8 mouse cellular contexts compared by ENCODE assay signal in genomic region chr4:155361303-155361791, GRCm38 (mm10). TPM values are rescaled to one million over a fixed set of nuclear protein-coding genes. Genes with fewer than 3 reads are reported as not detected.
DNase-seq lines count a peak whose midpoint lies in the region; ATAC-seq and TF ChIP-seq lines count a peak whose summit lies in the region.

Gene Prkcz, minus strand, starts transcription at chr4:155361361.

- DNase-seq in T-cell, adult 2 months (ENCODE audit: low spot score) = peak; percentile 93
- peak in 1 of 2 experiments; percentile 67 for DNase-seq in left cerebral cortex, postnatal 36 days (ENCODE audit: low spot score in 2 of 2)
- DNase-seq in midbrain, embryonic 11.5 days (ENCODE audit: low spot score, missing footprints) = peak; percentile 95
- DNase-seq in skeletal muscle tissue, adult 2 months (ENCODE audit: low read depth, low spot score) = peak; percentile 49

- no peaks in the 10 kb centered on the region for H3K4me1 ChIP-seq in cortical plate, adult 2 months (ENCODE audit: control insufficient read depth, insufficient read depth, low read length)
- H3K4me1 ChIP-seq in intestine, embryonic 16.5 days (ENCODE audit: control insufficient read depth, insufficient read depth, low read length) = peaks cover 10% of the 10 kb centered on the region
- peaks cover 5% of the 10 kb centered on the region; the same call in 1 of the 2 replicates for H3K4me1 ChIP-seq in midbrain, embryonic 11.5 days (ENCODE audit: control insufficient read depth, insufficient read depth, low read length)

- H3K9me3 ChIP-seq in intestine, embryonic 16.5 days (ENCODE audit: control insufficient read depth, low read length) = no peaks in the 10 kb centered on the region
- H3K9me3 ChIP-seq in midbrain, embryonic 11.5 days (ENCODE audit: control insufficient read depth, low read length) = no peaks in the 10 kb centered on the region

- intact Hi-C loops in left cerebral cortex, postnatal 36 days (cut with DNase I) = loop anchor here (10.0 kb wide), 1 partner anchor 213 kb away; no protein-coding TSS in a partner anchor

- TF ChIP-seq CTCF in cortical plate, adult 2 months (IDR thresholded peaks at IDR 0.05; ENCODE audit: extremely low read depth, insufficient read depth, low read length) = no peak

- H3K4me3 ChIP-seq in cortical plate, adult 2 months (ENCODE audit: insufficient read depth, low read length) = peak within 1 kb of the TSS; percentile 24
- H3K4me3 ChIP-seq in intestine, embryonic 16.5 days (ENCODE audit: low read length) = peak within 1 kb of the TSS; percentile 56
- H3K4me3 ChIP-seq in midbrain, embryonic 11.5 days (ENCODE audit: low read depth, low read length) = peak within 1 kb of the TSS; percentile 35

- TF ChIP-seq POLR2A in cortical plate, adult 2 months (IDR thresholded peaks at IDR 0.05; ENCODE audit: extremely low read depth, insufficient read depth, low read length) = no peak

- H3K36me3 ChIP-seq in intestine, embryonic 16.5 days (ENCODE audit: control insufficient read depth, insufficient read depth, low read length) = no peaks in the 10 kb centered on the region
- no peaks in the 10 kb centered on the region for H3K36me3 ChIP-seq in midbrain, embryonic 11.5 days (ENCODE audit: control insufficient read depth, insufficient read depth, low read length)

- peak within 1 kb of the TSS; percentile 69 for H3K9ac ChIP-seq in intestine, embryonic 16.5 days (ENCODE audit: low read depth, low read length)
- H3K9ac ChIP-seq in midbrain, embryonic 11.5 days (ENCODE audit: low read length) = no peak within 1 kb of the TSS

- peak within 1 kb of the TSS; percentile 53 for H3K4me2 ChIP-seq in intestine, embryonic 16.5 days (ENCODE audit: low read depth, low read length)
- peak within 1 kb of the TSS; percentile 50 for H3K4me2 ChIP-seq in midbrain, embryonic 11.5 days

- under 1% methylated on average over 51 of the region's 51 CpGs for WGBS in intestine, embryonic 16.5 days
- WGBS in midbrain, embryonic 11.5 days = under 1% methylated on average over 51 of the region's 51 CpGs

- H3K27me3 ChIP-seq in intestine, embryonic 16.5 days (replicated peaks; ENCODE audit: control insufficient read depth, insufficient read depth, low read length) = peaks cover 25% of the 10 kb centered on the region
- H3K27me3 ChIP-seq in midbrain, embryonic 11.5 days (ENCODE audit: control insufficient read depth, insufficient read depth, low read length) = peaks cover 35% of the 10 kb centered on the region

- peak; percentile 34; the same call in 1 of the 2 replicates for ATAC-seq in granulocyte monocyte progenitor cell, adult 5-6 weeks (replicated peaks; ENCODE audit: poor library complexity, severe bottlenecking)
- ATAC-seq in intestine, embryonic 16.5 days = peak; percentile 99
- ATAC-seq in midbrain, embryonic 11.5 days (ENCODE audit: low FRiP score) = peak; percentile 80
- ATAC-seq in monocyte, adult 5-6 weeks (replicated peaks; ENCODE audit: insufficient number of reproducible peaks, low FRiP score, low TSS enrichment, poor library complexity, severe bottlenecking) = no peak

- no peak within 1 kb of the TSS for H3K27ac ChIP-seq in cortical plate, adult 2 months (ENCODE audit: insufficient read depth, low read length)
- H3K27ac ChIP-seq in intestine, embryonic 16.5 days (ENCODE audit: low read length) = peak within 1 kb of the TSS; percentile 88
- H3K27ac ChIP-seq in midbrain, embryonic 11.5 days (ENCODE audit: low read depth, low read length) = no peak within 1 kb of the TSS

RNA-seq across cellular contexts. Expression of gene Prkcz, which starts in this region (rescaled TPM):
- 295 and 315 TPM in 2 replicates for polyA plus RNA-seq in cortical plate, adult 2 months (2012; rRNA removed)
- not detected in 2 replicates for total RNA-seq in granulocyte monocyte progenitor cell, adult 5-6 weeks (2014; fragmentation: Nextera tagmentation)
- not detected in 2 replicates for total RNA-seq in granulocyte monocyte progenitor cell, adult 5-6 weeks (2017)
- 32.8 and 38.7 TPM in 2 replicates for polyA plus RNA-seq in intestine, embryonic 16.5 days (2015; fragmentation: Nextera tagmentation; extraction: Ambion mirVana)
- 100 to 1,000 TPM; 224 to 236 TPM for total RNA-seq in left cerebral cortex, postnatal 36 days (2021)
- 17.6 and 18.3 TPM in 2 replicates for polyA plus RNA-seq in midbrain, embryonic 11.5 days (2014; fragmentation: Nextera tagmentation; extraction: Ambion mirVana)
- 0.78 to 2.3 TPM in 2 of 3 replicates, not detected in the other for total RNA-seq in monocyte, adult 5-6 weeks (2017)

Comparison
In these comparisons a context has a peak if more than half of its experiments do, and no peak if none do; other contexts are left out.
1. RNA of gene Prkcz (total RNA-seq): 224 to 236 TPM in left cerebral cortex, postnatal 36 days; not detected in granulocyte monocyte progenitor cell, adult 5-6 weeks and 0.78 to 2.3 TPM in monocyte, adult 5-6 weeks; every median in the first group is over 10 times any median in the second.
2. Peak in ATAC-seq in granulocyte monocyte progenitor cell, adult 5-6 weeks; RNA of the gene not detected or under 1 TPM.
3. Peak in every context shown above with its lines, with median percentiles within 50 percentile points of each other: H3K4me3 ChIP-seq.